Mouse (Mus musculus) brain, embryonic 14.5 days (tissue): ENCODE results near the gene Dtnb. TPM values are rescaled to one million over a fixed set of nuclear protein-coding genes. Genes with fewer than 3 reads are reported as not detected.

Experiments
- DNase-seq: peaks from one replicate; pipeline ENCODE4 v3.0.0-alpha.2; 2011; ENCODE audit warnings: low read depth
- CTCF ChIP-seq: fragments of 200-500 bp; IDR thresholded peaks from 2 replicates; pipeline ENCODE4 v1.5.1; 2012; ENCODE audit warnings: inconsistent platforms, mild to moderate bottlenecking, moderate library complexity, borderline replicate concordance; ENCODE audit not compliant: insufficient read depth, insufficient read length; ENCODE audit errors: extremely low read depth
- POLR2A ChIP-seq: fragments of 200-500 bp; IDR thresholded peaks from 2 replicates; pipeline ENCODE4 v1.6.1; 2012; ENCODE audit warnings: mild to moderate bottlenecking, inconsistent platforms, borderline replicate concordance; ENCODE audit not compliant: poor library complexity, insufficient read depth, insufficient read length, severe bottlenecking; ENCODE audit errors: extremely low read depth
- polyA plus RNA-seq: library from polyadenylated mRNA; depleted of rRNA; stranded (reverse); fragments of >200 nt; gene quantifications from 2 replicates; pipeline ENCODE4 v1.2.3, GENCODE M21; 2012

Gene Dtnb
- polyA plus RNA-seq, 1 experiment = 61.1 TPM

DNA sequence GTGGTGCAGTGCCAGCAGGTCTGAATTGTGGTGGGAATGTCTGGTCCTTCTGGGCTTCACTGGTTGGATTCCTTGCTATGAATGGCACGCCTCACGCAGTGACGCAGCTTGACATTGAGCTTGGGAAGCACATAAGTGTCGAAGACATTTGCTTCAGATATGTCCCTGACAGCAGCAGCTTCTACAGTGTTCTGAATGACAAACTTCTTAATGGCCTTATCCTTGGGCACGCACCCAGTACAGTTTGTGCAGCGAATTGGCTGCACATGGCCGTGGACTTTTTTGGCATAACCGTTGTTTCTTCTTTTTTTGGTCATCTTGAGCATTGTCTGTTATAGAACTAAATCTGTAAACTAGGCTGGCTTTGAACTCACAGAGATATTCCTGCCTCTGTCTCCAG lies 42.9 kb downstream of the Dtnb start:
- no peak for DNase-seq
- no peak for TF ChIP-seq CTCF
- TF ChIP-seq POLR2A = no peak

GRCm38 (mm10) chr12:3618144-3619020 lies 46.2 kb downstream of the Dtnb start:
- TF ChIP-seq POLR2A (no peak), CTCF (no peak)
- no peak for DNase-seq

DNA sequence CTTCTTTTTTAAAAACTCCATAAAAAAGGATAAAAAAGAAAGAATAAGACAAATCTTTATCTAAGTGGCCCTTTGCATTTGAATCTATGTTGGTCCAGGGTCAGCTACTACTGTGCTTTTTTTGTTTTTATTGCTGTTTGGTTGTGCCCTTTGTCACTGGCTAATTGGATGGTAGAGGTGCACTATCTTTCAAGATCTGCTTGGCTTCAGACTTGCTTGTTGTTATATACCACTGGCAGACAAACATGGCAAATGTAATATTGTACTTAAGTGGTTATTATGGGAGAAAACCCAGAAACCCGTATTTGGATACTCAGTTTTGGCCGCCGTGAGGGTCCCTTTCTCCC lies 46.8 kb downstream of the Dtnb start:
- no peak for DNase-seq
- TF ChIP-seq POLR2A = no peak
- no peak for TF ChIP-seq CTCF

GRCm38 (mm10) chr12:3626880-3627279 lies 54.7 kb downstream of the Dtnb start:
- DNase-seq = no peak
- TF ChIP-seq POLR2A = no peak
- TF ChIP-seq CTCF = no peak

- TF ChIP-seq CTCF = peak; percentile 12; the same call in 1 of the 2 replicates
- no peak for TF ChIP-seq POLR2A
- DNase-seq = peak; percentile 28
Observed at GRCm38 (mm10) chr12:3641931-3642330, 69.8 kb downstream of the Dtnb start.

- no peak for TF ChIP-seq CTCF
- TF ChIP-seq POLR2A = no peak
- DNase-seq = peak; percentile 65
Observed at GRCm38 (mm10) chr12:3656799-3657198, 84.6 kb downstream of the Dtnb start.

DNA sequence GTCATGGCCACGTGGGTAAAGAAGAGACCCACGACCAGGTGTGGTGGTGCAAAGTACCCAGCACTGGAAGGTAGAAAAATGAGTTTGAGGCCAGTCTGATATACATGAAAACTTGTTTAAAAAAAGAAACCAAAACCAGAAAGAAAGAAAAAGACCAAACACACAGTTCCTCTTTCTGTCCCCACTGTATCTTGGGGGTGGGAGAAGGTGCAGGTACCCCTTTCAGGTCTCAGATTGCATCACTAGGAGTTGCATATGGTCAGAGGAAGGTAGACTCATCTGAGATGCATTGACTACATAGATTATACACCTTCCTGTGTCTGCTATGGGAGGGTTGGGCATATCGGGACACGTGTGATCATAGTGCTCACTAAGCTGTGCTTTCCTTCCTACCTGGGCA lies 85.1 kb downstream of the Dtnb start:
- no peak for DNase-seq
- no peak for TF ChIP-seq CTCF
- TF ChIP-seq POLR2A = no peak

- DNase-seq = peak; percentile 64
- TF ChIP-seq POLR2A (no peak), CTCF (no peak)
Observed at GRCm38 (mm10) chr12:3657786-3658185, 85.6 kb downstream of the Dtnb start.

DNA sequence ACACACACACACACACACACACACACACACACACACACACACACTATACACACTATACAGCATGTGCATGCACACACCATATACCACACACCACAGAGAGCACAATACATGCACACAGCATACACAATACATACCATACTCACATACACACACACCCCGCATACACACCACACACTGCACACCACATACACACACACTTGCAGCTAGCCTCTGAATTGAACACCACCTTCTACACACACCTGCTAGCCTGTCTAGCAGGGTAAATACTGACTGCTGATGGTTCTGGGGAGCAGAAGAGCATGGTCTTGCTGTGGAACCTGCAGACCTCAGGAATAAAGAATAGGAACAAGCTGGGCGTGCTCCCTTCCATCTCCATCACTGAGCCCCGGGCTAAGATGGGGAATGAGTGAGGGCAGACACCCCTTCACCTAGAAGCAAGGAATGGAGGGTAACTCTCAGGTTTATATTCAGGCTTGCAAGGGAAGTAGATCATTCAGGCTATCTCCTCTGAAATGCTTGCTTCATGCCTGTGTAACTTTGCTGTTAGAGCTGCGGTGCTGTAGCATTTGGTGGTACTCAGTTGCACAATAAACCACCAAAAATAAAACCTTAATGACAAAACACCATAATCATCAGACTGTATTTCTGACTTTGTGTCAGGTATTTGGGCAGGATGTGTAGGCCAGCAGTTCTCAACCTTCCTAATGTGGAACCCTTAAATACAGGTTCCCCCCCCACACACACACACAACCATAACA lies 87.6 kb downstream of the Dtnb start:
- no peak for DNase-seq
- TF ChIP-seq POLR2A (no peak), CTCF (no peak)

GRCm38 (mm10) chr12:3660985-3661635 lies 88.9 kb downstream of the Dtnb start:
- no peak for TF ChIP-seq CTCF
- no peak for TF ChIP-seq POLR2A
- peak; percentile 75 for DNase-seq

DNA sequence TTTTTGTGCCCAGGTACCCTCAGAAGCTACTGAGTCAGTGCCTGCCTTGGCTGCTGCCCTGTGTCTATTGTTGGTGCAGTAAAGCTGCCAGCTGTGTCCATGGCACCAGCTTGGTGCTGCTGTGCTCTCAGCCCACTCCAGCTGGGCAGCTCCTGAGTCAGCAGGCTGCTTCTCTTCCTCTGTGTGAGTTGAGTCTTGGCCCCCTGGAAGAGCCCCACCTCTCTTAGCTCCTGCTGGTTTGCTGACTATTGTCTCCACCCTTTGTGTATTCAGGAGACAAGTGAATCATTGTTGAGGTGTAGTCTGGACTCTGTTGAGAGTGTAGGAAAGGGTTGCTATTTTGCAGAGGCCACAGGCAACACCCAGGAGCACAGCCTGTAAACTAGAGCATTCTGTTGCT lies 90.5 kb downstream of the Dtnb start:
- DNase-seq = no peak
- TF ChIP-seq POLR2A (no peak), CTCF (no peak)
